Mouse (Mus musculus) CH12.LX (cell line): ENCODE data around the gene Sbno1. TPM values are rescaled to one million over a fixed set of nuclear protein-coding genes. Genes with fewer than 3 reads are reported as not detected.

Source experiments
- DNase-seq: peaks from one replicate; pipeline ENCODE4 v3.0.0-alpha.2; 2013; ENCODE audit errors: extremely low read depth
- H3K27ac ChIP-seq: 2 replicates; pipeline ENCODE4 v1.5.1; 2012; ENCODE audit warnings: low read depth, mild to moderate bottlenecking, control low read depth, moderate library complexity; ENCODE audit not compliant: insufficient read depth
- H3K27me3 ChIP-seq: replicated peaks from 2 replicates; pipeline ENCODE3; 2012; ENCODE audit warnings: inconsistent platforms
- H3K36me3 ChIP-seq, 2 experiments: replicated peaks in 1 of 2; 2 replicates each; pipeline versions ENCODE3 to v1.6.1; 2012; ENCODE audit warnings: inconsistent platforms in 1 of 2, low read length in 1 of 2, mild to moderate bottlenecking in 1 of 2, mixed read lengths in 1 of 2, moderate library complexity in 1 of 2; ENCODE audit not compliant: control insufficient read depth in 1 of 2, insufficient read depth in 1 of 2
- H3K4me1 ChIP-seq, 2 experiments: 2 replicates each; pipeline ENCODE4 v1.6.1; 2012; ENCODE audit warnings: inconsistent platforms in 1 of 2, moderate library complexity in 1 of 2; ENCODE audit not compliant: insufficient read depth in 2 of 2, control insufficient read depth in 1 of 2
- H3K4me2 ChIP-seq: 2 replicates; pipeline ENCODE4 v1.6.1; 2012; ENCODE audit warnings: low read depth, mild to moderate bottlenecking, control low read depth; ENCODE audit not compliant: poor library complexity, insufficient read depth, severe bottlenecking
- H3K4me3 ChIP-seq, 3 experiments: fragments of 150-350 bp in 1 of 3; sonication (generic) in 1 of 3; replicated peaks in 1 of 3; 2 replicates each; pipeline versions ENCODE3 to v1.5.1; 2011 to 2012; ENCODE audit warnings: low read depth in 2 of 3, low read length in 2 of 3, mild to moderate bottlenecking in 2 of 3, moderate library complexity in 2 of 3, control low read depth in 1 of 3, improper control_type of control experiment in 1 of 3, inconsistent platforms in 1 of 3, mixed read lengths in 1 of 3; ENCODE audit not compliant: poor library complexity in 1 of 3
- H3K79me2 ChIP-seq: replicated peaks from 2 replicates; pipeline ENCODE4 v1.6.1; 2012; ENCODE audit warnings: mild to moderate bottlenecking, moderate library complexity; ENCODE audit not compliant: control insufficient read depth, poor library complexity, insufficient read depth, severe bottlenecking; ENCODE audit errors: extremely low read depth
- H3K9ac ChIP-seq: 2 replicates; pipeline ENCODE4 v1.6.1; 2012; ENCODE audit warnings: low read depth, mild to moderate bottlenecking, control low read depth, moderate library complexity; ENCODE audit not compliant: insufficient read depth
- H3K9me3 ChIP-seq: replicated peaks from 2 replicates; pipeline ENCODE3; 2012; ENCODE audit warnings: low read length, inconsistent platforms, mixed read lengths
- CTCF ChIP-seq, 2 experiments: IDR thresholded peaks in 1 of 2; conservative IDR thresholded peaks in 1 of 2; 2 replicates each; pipeline ENCODE4 v1.5.1; 2011 to 2012; ENCODE audit warnings: low read depth in 2 of 2, low read length in 2 of 2, improper control_type of control experiment in 1 of 2, inconsistent platforms in 1 of 2, mild to moderate bottlenecking in 1 of 2, moderate library complexity in 1 of 2
- E2F4 ChIP-seq: IDR thresholded peaks from 2 replicates; pipeline ENCODE4 v1.6.1; 2011; ENCODE audit warnings: low read depth, low read length, improper control_type of control experiment; ENCODE audit not compliant: insufficient replicate concordance
- ELF1 ChIP-seq: IDR thresholded peaks from 2 replicates; pipeline ENCODE4 v1.6.1; 2014; ENCODE audit warnings: low read depth, mild to moderate bottlenecking, inconsistent platforms, low read length, improper control_type of control experiment
- EP300 ChIP-seq: IDR thresholded peaks from 2 replicates; pipeline ENCODE4 v1.6.1; 2011; ENCODE audit warnings: low read length, improper control_type of control experiment
- HCFC1 ChIP-seq: IDR thresholded peaks from 2 replicates; pipeline ENCODE4 v1.6.1; 2012; ENCODE audit warnings: low read depth, mild to moderate bottlenecking, inconsistent platforms, low read length, improper control_type of control experiment
- JUN ChIP-seq: IDR thresholded peaks from 2 replicates; pipeline ENCODE4 v1.6.1; 2011; ENCODE audit warnings: low read depth, mild to moderate bottlenecking, low read length, improper control_type of control experiment, moderate library complexity; ENCODE audit not compliant: insufficient read depth
- MAZ ChIP-seq: IDR thresholded peaks from 2 replicates; pipeline ENCODE4 v1.6.1; 2012; ENCODE audit warnings: low read depth, mild to moderate bottlenecking, inconsistent platforms, low read length, improper control_type of control experiment, moderate library complexity
- MYC ChIP-seq: IDR thresholded peaks from 2 replicates; pipeline ENCODE4 v1.6.1; 2011; ENCODE audit warnings: low read depth, mild to moderate bottlenecking, improper control_type of control experiment, low read length
- NELFE ChIP-seq: IDR thresholded peaks from 2 replicates; pipeline ENCODE4 v1.6.1; 2011; ENCODE audit warnings: low read depth, low read length, improper control_type of control experiment
- NRF1 ChIP-seq: IDR thresholded peaks from 2 replicates; pipeline ENCODE4 v1.6.1; 2014; ENCODE audit warnings: low read depth, mild to moderate bottlenecking, inconsistent platforms, low read length, improper control_type of control experiment, moderate library complexity
- POLR2A ChIP-seq: IDR thresholded peaks from 2 replicates; pipeline ENCODE4 v1.6.1; 2011; ENCODE audit warnings: low read depth, mild to moderate bottlenecking, improper control_type of control experiment, low read length
- POLR2AphosphoS2 ChIP-seq: IDR thresholded peaks from 2 replicates; pipeline ENCODE4 v1.6.1; 2011; ENCODE audit warnings: low read depth, low read length, improper control_type of control experiment
- RAD21 ChIP-seq: IDR thresholded peaks from 2 replicates; pipeline ENCODE4 v1.6.1; 2011; ENCODE audit warnings: low read depth, mild to moderate bottlenecking, low read length, improper control_type of control experiment, moderate library complexity
- RCOR1 ChIP-seq: conservative IDR thresholded peaks from 2 replicates; pipeline ENCODE4 v1.6.1; 2012; ENCODE audit warnings: low read depth, mild to moderate bottlenecking, inconsistent platforms, low read length, improper control_type of control experiment
- SIN3A ChIP-seq: IDR thresholded peaks from 2 replicates; pipeline ENCODE4 v1.6.1; 2012; ENCODE audit warnings: low read length, improper control_type of control experiment, inconsistent platforms
- TCF12 ChIP-seq: IDR thresholded peaks from 2 replicates; pipeline ENCODE4 v1.6.1; 2014; ENCODE audit warnings: low read depth, mild to moderate bottlenecking, inconsistent platforms, low read length, improper control_type of control experiment
- USF2 ChIP-seq: conservative IDR thresholded peaks from 2 replicates; pipeline ENCODE4 v1.6.1; 2011; ENCODE audit warnings: low read depth, low read length, improper control_type of control experiment
- dilution Hi-C: fragments of 300-500 bp; cut with MboI; formaldehyde crosslinking; loops from 2 replicates; pipeline ENCODE4 v1.14.3; 2020; ENCODE audit warnings: low sequenced_read_pairs; ENCODE audit not compliant: extremely low pct_unique_long_range_greater_than_20kb, extremely low pct_ligation_motif_present
- in situ Hi-C: fragments of 300-500 bp; cut with MboI; formaldehyde crosslinking; loops from 3 replicates; pipeline ENCODE4 v1.14.3; 2019; ENCODE audit warnings: low sequenced_read_pairs, low pct_ligation_motif_present, low pct_unique_long_range_greater_than_20kb, mixed read lengths
- polyA plus RNA-seq: library from polyadenylated mRNA; unstranded; fragments of >175 nt; gene quantifications from 2 replicates; pipeline ENCODE4 v1.2.1, GENCODE M21; 2012; ENCODE audit warnings: low read depth; ENCODE audit not compliant: insufficient read length
- total RNA-seq, 2 experiments: library from RNA; depleted of rRNA; stranded (reverse); fragments of 300-350 nt in 1 of 2; fragments of >200 nt in 1 of 2; gene quantifications; 2 replicates each; pipeline ENCODE4 v1.2.3; 2012 to 2014

The Sbno1 gene
- total and polyA plus RNA-seq, 3 experiments, result 35.0 to 48.5 (median 38.3) TPM

- Histone ChIP-seq H3K4me1 (no peaks in the 10 kb centered on the region), H3K4me3 (no peak overlapping the region), H3K27ac (no peak overlapping the region), H3K4me2 (no peak overlapping the region), H3K79me2 (peaks cover 24% of the 10 kb centered on the region), H3K36me3 (peaks cover 41 to 79% of the 10 kb centered on the region in 2 experiments), H3K9ac (no peak overlapping the region), H3K9me3 (no peaks in the 10 kb centered on the region), H3K27me3 (no peaks in the 10 kb centered on the region)
- in situ Hi-C loops, result loop anchor here (5.0 kb wide), 1 partner anchor 34 kb away; no protein-coding TSS in a partner anchor
- dilution Hi-C loops, result no loop called here
- DNase-seq, result no peak
- no peak for TF ChIP-seq JUN
- peak in 1 of 2 experiments; percentile 20; a peak in 1 of 4 replicates for TF ChIP-seq CTCF (conservative IDR thresholded peaks at IDR 0.05 in 1 of 2, IDR thresholded peaks at IDR 0.05 in 1 of 2; ENCODE audit: low read depth in 2 of 2, low read length in 2 of 2)
- no peak for TF ChIP-seq ELF1
- TF ChIP-seq E2F4, result no peak
- TF ChIP-seq MAZ, result no peak
- TF ChIP-seq USF2, result no peak
- 0 out of 2 replicates have a peak, but pooled peaks have one; percentile 15 for TF ChIP-seq MYC
Measured at GRCm38 (mm10) chr5:124410808-124411207, 15.0 kb downstream of the Sbno1 start.

GRCm38 (mm10) chr5:124393726-124394125 is 32.1 kb downstream of the Sbno1 start:
- Histone ChIP-seq H3K4me2 (no peak overlapping the region), H3K9ac (no peak overlapping the region), H3K79me2 (no peaks in the 10 kb centered on the region), H3K27ac (no peak overlapping the region), H3K27me3 (no peaks in the 10 kb centered on the region), H3K9me3 (no peaks in the 10 kb centered on the region), H3K36me3 (peaks cover 54 to 94% of the 10 kb centered on the region in 2 experiments), H3K4me1 (no peaks in the 10 kb centered on the region), H3K4me3 (no peak overlapping the region)
- DNase-seq, result no peak
- TF ChIP-seq ELF1, result no peak
- TF ChIP-seq SIN3A, result no peak
- no peak for TF ChIP-seq RAD21
- no peak for TF ChIP-seq NRF1
- no peak for TF ChIP-seq POLR2AphosphoS2
- no peak for TF ChIP-seq TCF12
- no peak for TF ChIP-seq EP300
- no peak for TF ChIP-seq RCOR1
- no peak for TF ChIP-seq E2F4
- TF ChIP-seq POLR2A, result no peak
- TF ChIP-seq NELFE, result no peak
- TF ChIP-seq HCFC1, result no peak
- dilution Hi-C loops (no loop called here), in situ Hi-C loops (no loop called here)
